Mouse (Mus musculus) thymus, adult 2 months (tissue): ENCODE data around the gene Golph3.

ENCODE experiments used
- CTCF ChIP-seq: fragments of 200-500 bp; IDR thresholded peaks from 2 replicates; pipeline ENCODE4 v1.5.1; 2012; ENCODE audit warnings: mild to moderate bottlenecking, control low read depth, low read length, moderate library complexity, borderline replicate concordance; ENCODE audit not compliant: control insufficient read depth, poor library complexity, insufficient read depth; ENCODE audit errors: extremely low read depth
- POLR2A ChIP-seq: fragments of 200-500 bp; IDR thresholded peaks from 2 replicates; pipeline ENCODE4 v1.6.1; 2012; ENCODE audit warnings: mild to moderate bottlenecking, low read length, control low read depth, moderate library complexity; ENCODE audit not compliant: control insufficient read depth, poor library complexity, insufficient read depth; ENCODE audit errors: extremely low read depth

DNA sequence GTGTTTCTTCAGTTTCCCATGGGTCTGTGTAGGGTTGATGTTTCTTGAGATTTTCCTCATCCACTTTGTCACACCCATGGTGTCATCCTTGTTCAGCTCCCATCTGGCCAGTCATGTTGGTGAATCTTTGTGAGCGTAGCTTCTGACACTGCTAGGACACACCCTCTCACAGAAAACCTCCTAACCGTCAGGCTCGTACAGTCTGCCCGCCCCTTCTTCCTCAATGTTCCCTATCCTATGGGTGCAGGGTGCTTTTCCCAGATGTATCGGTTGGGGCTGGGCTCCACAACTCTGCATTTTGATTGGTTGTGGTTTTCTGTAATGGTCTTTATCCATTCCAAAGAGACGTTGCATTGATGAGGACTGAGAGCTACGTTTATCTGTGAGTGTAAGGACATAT is 30.9 kb upstream of the Golph3 start:
- TF ChIP-seq CTCF (no peak), POLR2A (no peak)
